Mouse (Mus musculus): ENCODE data around the gene Rnf43. TPM values are rescaled to one million over a fixed set of nuclear protein-coding genes. Genes with fewer than 3 reads are reported as not detected.

Rnf43 gene
- 6.2 TPM for polyA plus RNA-seq (2017; shearing (Covaris generic))

GRCm38 (mm10) chr11:87662407-87662806 lies at the start of gene Rnf43:
Gene Rnf43 (plus strand): TSS chr11:87662722.

GRCm38 (mm10) chr11:87616790-87617474 lies 45.6 kb upstream of the Rnf43 start, which contains the start of gene Hsf5:
Gene Hsf5 (plus strand): TSS chr11:87617164.

GRCm38 (mm10) chr11:87737175-87737740 lies 74.7 kb downstream of the Rnf43 start, which contains the start of gene Supt4a:
Gene Supt4a (plus strand): TSS chr11:87737552.

GRCm38 (mm10) chr11:87760301-87761081 lies 98.0 kb downstream of the Rnf43 start, which contains the start of gene Tspoap1:
Gene Tspoap1 (plus strand): TSS chr11:87760541.

Other genes starting within 250 kb of the Rnf43 start
- gene Gm11492, start 96.1 kb upstream of the Rnf43 start, polyA plus RNA-seq (2017; shearing (Covaris generic)): not detected
- 3.5 TPM for gene Sept4, start 93.8 kb upstream of the Rnf43 start, polyA plus RNA-seq (2017; shearing (Covaris generic))
- 19.6 TPM for gene Mtmr4, start 70.6 kb upstream of the Rnf43 start, polyA plus RNA-seq (2017; shearing (Covaris generic))
- gene Hsf5, start 45.6 kb upstream of the Rnf43 start, polyA plus RNA-seq (2017; shearing (Covaris generic)): 0.15 TPM
- 541 TPM for gene Supt4a, start 74.8 kb downstream of the Rnf43 start, polyA plus RNA-seq (2017; shearing (Covaris generic))
- 1.3 TPM for gene Tspoap1, start 97.8 kb downstream of the Rnf43 start, polyA plus RNA-seq (2017; shearing (Covaris generic))
- gene Mpo, start 130.9 kb downstream of the Rnf43 start, polyA plus RNA-seq (2017; shearing (Covaris generic)): 0.21 TPM
- not detected for gene Lpo, start 165.6 kb downstream of the Rnf43 start, polyA plus RNA-seq (2017; shearing (Covaris generic))
- 11.4 TPM for gene Mks1, start 190.5 kb downstream of the Rnf43 start, polyA plus RNA-seq (2017; shearing (Covaris generic))
- gene Epx, start 212.8 kb downstream of the Rnf43 start, polyA plus RNA-seq (2017; shearing (Covaris generic)): not detected
- gene Olfr462, start 229.5 kb downstream of the Rnf43 start, polyA plus RNA-seq (2017; shearing (Covaris generic)): not detected
- not detected for gene Olfr463, start 234.7 kb downstream of the Rnf43 start, polyA plus RNA-seq (2017; shearing (Covaris generic))

Data from effector memory CD4-positive, alpha-beta T cell, adult 7 months (primary cell).